Mouse (Mus musculus): ENCODE data around the gene Purb. TPM values are rescaled to one million over a fixed set of nuclear protein-coding genes. Genes with fewer than 3 reads are reported as not detected.

The Purb gene
- 13.8 and 14.2 TPM in 2 replicates for polyA plus RNA-seq (2016; fragmentation: Nextera tagmentation; extraction: Ambion mirVana)

- peak within 1 kb of the TSS; percentile 98 for H3K4me3 ChIP-seq
- H3K27me3 ChIP-seq (replicated peaks), result no peaks in the 10 kb centered on the region
- peak within 1 kb of the TSS; percentile 84 for H3K4me2 ChIP-seq (replicated peaks)
- under 1% methylated on average over 54 of the region's 76 CpGs for WGBS
- no peaks in the 10 kb centered on the region for H3K36me3 ChIP-seq
- no peaks in the 10 kb centered on the region for H3K9me3 ChIP-seq
- peak within 1 kb of the TSS; percentile 97 for H3K27ac ChIP-seq
- peaks cover 25% of the 10 kb centered on the region for H3K4me1 ChIP-seq
- H3K9ac ChIP-seq, result peak within 1 kb of the TSS; percentile 97
- peak; percentile 94 for ATAC-seq (ENCODE audit: low FRiP score, low read depth)
These were observed at the start of gene Purb for GRCm38 (mm10) chr11:6475867-6476484. Gene Purb, minus strand, starts transcription at chr11:6475917.

DNA sequence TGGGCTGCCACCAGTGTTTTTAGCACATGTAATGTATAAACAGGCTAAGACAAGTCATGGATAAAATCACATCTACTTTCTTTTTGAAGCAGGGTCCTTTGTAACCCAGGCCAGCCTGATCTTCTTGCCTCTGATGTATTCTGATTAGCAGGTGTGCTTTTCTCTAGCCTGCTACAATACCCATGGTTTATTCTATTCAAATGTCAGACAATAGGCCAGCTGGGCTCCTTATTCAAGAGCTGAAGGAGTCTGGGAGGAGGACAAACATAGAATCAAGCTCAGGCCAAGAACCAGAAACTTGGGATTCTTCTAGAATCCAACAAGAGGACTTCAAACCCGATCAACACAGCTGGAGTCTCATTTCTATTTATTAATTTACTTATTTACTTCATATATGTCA lies 49.5 kb upstream of the Purb start:
- ATAC-seq (ENCODE audit: low FRiP score, low read depth), result no peak
- WGBS, result 88% methylated on average over 1 of the region's 1 CpGs
- Histone ChIP-seq H3K36me3 (peaks cover 26% of the 10 kb centered on the region), H3K4me1 (peaks cover 11% of the 10 kb centered on the region), H3K27me3 (replicated peaks) (no peaks in the 10 kb centered on the region), H3K4me3 (no peak overlapping the region), H3K4me2 (replicated peaks) (no peak overlapping the region), H3K9me3 (no peaks in the 10 kb centered on the region), H3K9ac (no peak overlapping the region), H3K27ac (no peak overlapping the region)

- H3K27ac ChIP-seq, result no peak overlapping the region
- ATAC-seq (ENCODE audit: low FRiP score, low read depth), result no peak
These were observed 49.1 kb upstream of the Purb start for GRCm38 (mm10) chr11:6524880-6525238.

DNA sequence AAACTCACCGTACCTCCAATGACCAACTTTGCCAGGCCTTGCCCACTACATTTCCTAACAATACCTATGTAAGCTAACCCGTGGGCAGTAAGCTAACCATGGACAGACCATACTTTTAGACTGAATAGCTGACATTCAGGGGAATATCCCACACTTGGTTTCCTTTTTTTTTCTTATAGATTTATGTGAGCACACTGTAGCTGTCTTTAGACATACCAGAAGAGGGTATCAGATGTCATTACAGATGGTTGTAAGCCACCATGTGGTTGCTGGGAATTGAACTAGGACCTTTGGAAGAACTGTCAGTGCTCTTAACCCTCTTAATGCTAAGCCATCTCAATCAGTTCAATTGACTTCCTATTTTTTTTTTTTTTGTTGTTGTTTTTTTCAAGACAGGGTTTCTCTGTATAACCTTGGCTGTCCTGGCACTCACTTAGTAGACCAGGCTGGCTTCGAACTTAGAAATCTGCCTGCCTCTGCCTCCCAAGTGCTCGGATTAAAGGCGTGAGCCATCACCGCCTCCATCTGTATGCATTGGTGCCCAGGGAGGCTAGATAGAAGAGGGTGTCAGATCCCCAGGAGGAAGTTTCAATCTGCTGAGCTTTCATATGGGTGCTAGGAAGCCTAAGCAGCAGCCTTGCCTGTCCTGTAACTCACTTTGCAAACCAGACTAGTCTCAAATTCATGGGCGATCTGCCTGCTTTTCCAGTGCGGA lies 48.6 kb upstream of the Purb start:
- Histone ChIP-seq H3K36me3 (peaks cover 26% of the 10 kb centered on the region), H3K27me3 (replicated peaks) (no peaks in the 10 kb centered on the region), H3K9ac (no peak overlapping the region), H3K9me3 (no peaks in the 10 kb centered on the region), H3K4me2 (replicated peaks) (no peak overlapping the region), H3K27ac (no peak overlapping the region), H3K4me1 (peaks cover 11% of the 10 kb centered on the region), H3K4me3 (no peak overlapping the region)
- no peak for ATAC-seq (ENCODE audit: low FRiP score, low read depth)
- WGBS, result 90% methylated on average over 8 of the region's 8 CpGs

More at GRCm38 (mm10) chr11:6524880-6525238, 49.1 kb upstream of the Purb start:
- no peaks in the 10 kb centered on the region for H3K27me3 ChIP-seq (replicated peaks)
- H3K36me3 ChIP-seq, result peaks cover 26% of the 10 kb centered on the region
- no peak overlapping the region for H3K4me3 ChIP-seq
- H3K9ac ChIP-seq, result no peak overlapping the region
- H3K4me2 ChIP-seq (replicated peaks), result no peak overlapping the region
- H3K9me3 ChIP-seq, result no peaks in the 10 kb centered on the region
- WGBS, result 89% methylated on average over 4 of the region's 4 CpGs
- peaks cover 11% of the 10 kb centered on the region for H3K4me1 ChIP-seq

DNA sequence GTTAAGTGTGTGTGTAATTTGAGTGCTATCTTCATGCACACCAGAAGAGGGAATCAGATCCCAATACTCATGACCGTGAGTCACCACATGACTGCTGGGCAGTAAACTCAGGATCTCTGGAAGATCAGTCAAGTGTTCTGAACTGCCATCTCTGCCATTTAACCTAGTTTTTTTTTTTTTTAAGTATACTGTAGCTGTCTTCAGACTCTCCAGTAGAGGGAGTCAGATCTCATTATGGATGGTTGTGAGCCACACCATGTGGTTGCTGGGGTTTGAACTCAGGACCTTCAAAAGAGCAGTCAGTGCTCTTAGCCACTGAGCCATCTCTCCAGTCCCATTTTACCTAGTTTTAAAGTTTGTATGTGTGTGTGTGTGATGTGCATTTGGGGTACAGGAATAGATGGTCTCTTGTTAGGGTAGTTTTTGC lies 48.0 kb upstream of the Purb start:
- Histone ChIP-seq H3K27me3 (replicated peaks) (no peaks in the 10 kb centered on the region), H3K4me2 (replicated peaks) (no peak overlapping the region), H3K4me3 (no peak overlapping the region), H3K4me1 (peaks cover 11% of the 10 kb centered on the region), H3K27ac (no peak overlapping the region), H3K36me3 (peaks cover 26% of the 10 kb centered on the region), H3K9me3 (no peaks in the 10 kb centered on the region), H3K9ac (no peak overlapping the region)
- WGBS, result 84% methylated on average over 1 of the region's 1 CpGs
- ATAC-seq (ENCODE audit: low FRiP score, low read depth), result no peak

DNA sequence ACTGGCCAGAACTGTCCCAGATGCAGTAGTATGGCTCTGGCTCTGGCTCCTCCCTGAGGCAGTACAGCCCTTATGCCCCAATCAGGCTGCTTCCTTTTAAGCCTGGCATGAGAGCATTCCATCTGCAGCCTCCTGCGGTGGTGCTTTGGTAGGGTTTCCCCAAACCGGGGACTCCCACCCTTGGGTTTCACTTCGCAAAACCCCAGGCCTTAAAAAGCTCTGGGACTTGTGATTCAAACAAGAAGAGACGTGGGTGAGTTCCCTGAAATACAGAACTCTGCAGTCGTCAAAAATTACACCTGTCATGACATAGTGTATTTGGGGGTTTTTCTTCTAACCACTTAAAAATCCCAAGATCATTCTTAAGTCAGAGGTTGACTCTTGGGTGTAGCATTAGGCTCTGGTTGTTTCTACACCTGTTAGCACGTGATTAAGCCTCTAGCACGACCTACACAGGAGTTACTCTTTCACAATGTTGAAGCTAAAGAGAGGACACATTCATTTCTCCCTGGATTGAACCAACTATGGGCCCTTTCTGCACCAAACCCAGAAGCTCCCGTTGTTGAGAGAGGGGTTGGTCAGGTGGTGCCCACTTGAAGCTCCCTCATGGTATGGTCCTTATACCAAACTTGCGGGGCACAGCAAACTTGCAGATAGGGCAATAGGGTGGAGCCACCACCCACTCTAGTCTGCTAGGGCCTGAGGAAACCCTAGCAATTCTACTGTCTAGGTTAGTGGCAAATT lies 47.2 kb upstream of the Purb start:
- ATAC-seq (ENCODE audit: low FRiP score, low read depth), result no peak
- no peaks in the 10 kb centered on the region for H3K9me3 ChIP-seq
- 71% methylated on average over 9 of the region's 9 CpGs for WGBS

DNA sequence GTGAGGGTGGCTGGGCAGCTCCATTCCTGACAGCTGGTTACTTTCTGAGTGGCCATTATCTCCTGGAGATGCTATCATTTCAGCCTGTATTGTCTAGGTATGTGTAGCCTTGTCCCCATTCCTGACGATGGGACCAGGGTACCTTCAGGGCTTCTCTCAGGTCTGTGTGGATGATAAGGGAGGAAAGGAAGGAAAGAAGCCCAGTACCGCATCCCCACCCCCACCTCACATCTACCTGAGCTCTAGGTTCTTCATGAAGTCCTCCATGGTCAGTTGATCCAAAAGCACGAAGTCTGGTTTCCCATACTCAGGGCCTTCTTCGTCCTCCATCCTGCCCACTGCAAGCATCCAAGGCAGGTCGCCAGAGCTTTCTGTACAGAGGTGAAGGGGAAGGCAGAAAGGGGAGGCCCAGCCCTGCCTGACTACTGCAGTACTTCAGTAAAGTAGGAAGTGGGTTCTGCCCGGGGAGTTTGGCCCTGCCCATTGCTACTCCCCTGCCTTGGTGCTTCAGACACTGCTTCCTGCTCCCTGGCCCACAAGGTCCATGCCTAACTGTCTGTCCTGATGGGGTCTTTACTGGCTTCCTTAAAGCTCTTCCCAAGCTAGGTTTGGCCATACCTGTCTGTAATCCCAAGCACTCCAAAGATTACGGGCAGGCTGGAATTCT lies 44.9 kb upstream of the Purb start, which contains the start of gene Myo1g:
Myo1g (minus strand) TSS at position 459 of the 667 bp plus-strand sequence.
- H3K9me3 ChIP-seq, result no peaks in the 10 kb centered on the region
- no peak for ATAC-seq (ENCODE audit: low FRiP score, low read depth)
- H3K4me2 ChIP-seq (replicated peaks), result no peak within 1 kb of the TSS
- H3K27ac ChIP-seq, result no peak within 1 kb of the TSS
- WGBS, result 76% methylated on average over 7 of the region's 7 CpGs
- peaks cover 1% of the 10 kb centered on the region; the same call in 1 of the 2 replicates for H3K4me1 ChIP-seq
- no peaks in the 10 kb centered on the region for H3K27me3 ChIP-seq (replicated peaks)
- H3K4me3 ChIP-seq, result no peak within 1 kb of the TSS
- H3K36me3 ChIP-seq, result peaks cover 16% of the 10 kb centered on the region
- H3K9ac ChIP-seq, result no peak within 1 kb of the TSS

More for the DNA sequence above, 47.2 kb upstream of the Purb start:
- Histone ChIP-seq H3K36me3 (peaks cover 26% of the 10 kb centered on the region), H3K4me3 (no peak overlapping the region), H3K9ac (no peak overlapping the region), H3K27ac (no peak overlapping the region), H3K4me1 (peaks cover 10% of the 10 kb centered on the region), H3K4me2 (replicated peaks) (no peak overlapping the region), H3K27me3 (replicated peaks) (no peaks in the 10 kb centered on the region)

DNA sequence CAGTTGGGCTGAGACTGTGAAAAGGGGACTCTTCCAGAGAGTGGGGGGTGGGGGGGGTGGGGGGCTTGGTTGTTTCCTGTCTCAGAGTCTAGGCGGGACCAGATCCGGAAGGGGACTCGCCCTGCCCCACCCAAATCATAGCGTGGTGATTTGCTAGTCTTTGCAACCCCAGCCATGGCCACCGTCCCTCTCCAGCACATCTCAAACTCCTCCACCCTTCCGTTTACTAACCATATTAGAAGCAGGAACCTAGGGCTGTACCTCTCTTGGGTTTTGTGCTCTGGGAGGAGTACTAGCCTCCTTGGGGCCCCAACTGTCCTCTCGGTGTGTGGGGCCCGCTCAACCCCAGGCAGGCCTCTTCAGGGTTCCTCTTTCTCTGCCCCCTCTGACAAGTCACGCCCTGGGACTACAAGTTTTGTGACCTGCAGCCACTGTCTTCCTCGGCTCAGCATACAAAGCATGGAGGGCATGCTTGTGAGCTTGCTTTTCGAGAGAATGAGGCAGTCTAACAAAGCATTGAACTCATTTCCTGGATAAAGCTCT lies 43.8 kb upstream of the Purb start:
- Histone ChIP-seq H3K9ac (no peak overlapping the region), H3K4me1 (no peaks in the 10 kb centered on the region), H3K27me3 (replicated peaks) (no peaks in the 10 kb centered on the region), H3K4me3 (no peak overlapping the region), H3K36me3 (peaks cover 5% of the 10 kb centered on the region), H3K27ac (no peak overlapping the region), H3K4me2 (replicated peaks) (no peak overlapping the region), H3K9me3 (no peaks in the 10 kb centered on the region)
- ATAC-seq (ENCODE audit: low FRiP score, low read depth), result no peak
- WGBS, result 82% methylated on average over 11 of the region's 11 CpGs

- Histone ChIP-seq H3K9me3 (no peaks in the 10 kb centered on the region), H3K36me3 (no peaks in the 10 kb centered on the region), H3K4me3 (no peak overlapping the region), H3K27me3 (replicated peaks) (no peaks in the 10 kb centered on the region), H3K9ac (no peak overlapping the region), H3K4me1 (no peaks in the 10 kb centered on the region), H3K4me2 (replicated peaks) (no peak overlapping the region), H3K27ac (no peak overlapping the region)
- ATAC-seq (ENCODE audit: low FRiP score, low read depth), result no peak
- WGBS, result 52% methylated on average over 7 of the region's 7 CpGs
These were observed 39.1 kb upstream of the Purb start for GRCm38 (mm10) chr11:6514837-6515236.

GRCm38 (mm10) chr11:6508269-6508876 lies 32.7 kb upstream of the Purb start:
- ATAC-seq (ENCODE audit: low FRiP score, low read depth), result no peak
- Histone ChIP-seq H3K4me2 (replicated peaks) (no peak overlapping the region), H3K36me3 (no peaks in the 10 kb centered on the region), H3K27ac (no peak overlapping the region), H3K9ac (no peak overlapping the region), H3K9me3 (no peaks in the 10 kb centered on the region), H3K27me3 (replicated peaks) (no peaks in the 10 kb centered on the region), H3K4me3 (no peak overlapping the region), H3K4me1 (no peaks in the 10 kb centered on the region)
- WGBS, result 67% methylated on average over 1 of the region's 1 CpGs

GRCm38 (mm10) chr11:6506516-6506915 lies 30.8 kb upstream of the Purb start:
- Histone ChIP-seq H3K4me3 (no peak overlapping the region), H3K27ac (no peak overlapping the region), H3K4me2 (replicated peaks) (no peak overlapping the region), H3K4me1 (no peaks in the 10 kb centered on the region), H3K9me3 (no peaks in the 10 kb centered on the region), H3K36me3 (no peaks in the 10 kb centered on the region), H3K9ac (no peak overlapping the region), H3K27me3 (replicated peaks) (no peaks in the 10 kb centered on the region)
- 83% methylated on average over 9 of the region's 9 CpGs for WGBS
- ATAC-seq (ENCODE audit: low FRiP score, low read depth), result no peak
